Mouse (Mus musculus) hindbrain, postnatal 0 days (tissue): Measurements from ENCODE around the gene Barhl1. TPM values are rescaled to one million over a fixed set of nuclear protein-coding genes. Genes with fewer than 3 reads are reported as not detected.

Source experiments
- ATAC-seq: fragments of 200-750 bp; cut with Nextera tagmentation; 2 replicates; pipeline ENCODE4 v1.8.0; 2017; ENCODE audit warnings: mild to moderate bottlenecking, moderate TSS enrichment, moderate library complexity
- DNase-seq: peaks from one replicate; pipeline ENCODE4 v3.0.0-alpha.2; 2015; ENCODE audit warnings: low spot score
- H3K27ac ChIP-seq: fragments of 300-500 bp; sonication (generic); 2 replicates; pipeline ENCODE4 v1.5.1; 2014; ENCODE audit warnings: mild to moderate bottlenecking
- H3K27me3 ChIP-seq: fragments of 300-500 bp; sonication (generic); 2 replicates; pipeline ENCODE4 v1.6.1; 2014; ENCODE audit warnings: low read length, mixed read lengths; ENCODE audit not compliant: insufficient read depth
- H3K36me3 ChIP-seq: fragments of 300-500 bp; sonication (generic); 2 replicates; pipeline ENCODE4 v1.6.1; 2014; ENCODE audit warnings: low read length, mixed read lengths; ENCODE audit not compliant: insufficient read depth
- H3K4me1 ChIP-seq: fragments of 300-500 bp; sonication (generic); 2 replicates; pipeline ENCODE4 v1.6.1; 2014; ENCODE audit warnings: antibody characterized with exemption, low read length, mixed read lengths; ENCODE audit not compliant: insufficient read depth
- H3K4me2 ChIP-seq: fragments of 300-500 bp; sonication (generic); 2 replicates; pipeline ENCODE4 v1.6.1; 2014; ENCODE audit warnings: low read depth, mild to moderate bottlenecking, low read length, moderate library complexity, mixed read lengths
- H3K4me3 ChIP-seq: fragments of 300-500 bp; sonication (generic); 2 replicates; pipeline ENCODE4 v1.5.1; 2014; ENCODE audit warnings: low read length
- H3K9ac ChIP-seq: fragments of 300-500 bp; sonication (generic); replicated peaks from 2 replicates; pipeline ENCODE4 v1.6.1; 2014; ENCODE audit warnings: mild to moderate bottlenecking, low read length, moderate library complexity, mixed read lengths
- H3K9me3 ChIP-seq: fragments of 300-500 bp; sonication (generic); 2 replicates; pipeline ENCODE4 v1.6.1; 2016; ENCODE audit warnings: low read length, mixed read lengths
- CTCF ChIP-seq: IDR thresholded peaks from 2 replicates; pipeline ENCODE4 v1.5.1; 2016; ENCODE audit warnings: antibody characterized with exemption, control low read depth, low read depth
- WGBS: fragments of 180-500 bp; shearing (Covaris S2); extraction: QIAGEN DNeasy Blood & Tissue Kit; methylation state at CpG from one replicate; pipeline ENCODE4 v1.1.7; 2014; 5-methylcytosine and 5-hydroxymethylcytosine counted together
- polyA plus RNA-seq: library from polyadenylated mRNA; unstranded; fragments of >200 nt; fragmentation: Nextera tagmentation; extraction: Ambion mirVana; gene quantifications from 2 replicates; pipeline ENCODE4 v1.2.1, GENCODE M21; 2015
- total RNA-seq: library from RNA; depleted of rRNA; stranded (reverse); fragments of >200 nt; gene quantifications from 2 replicates; pipeline ENCODE4 v1.2.3, GENCODE M21; 2014; rRNA removed

The Barhl1 gene
- total and polyA plus RNA-seq, 2 experiments from 2014 or later = 43.0 to 51.1 TPM

GRCm38 (mm10) chr2:28881275-28881674, 35.2 kb downstream of the Barhl1 start:
- no peak overlapping the region for H3K4me3 ChIP-seq
- H3K9ac ChIP-seq = no peak overlapping the region
- H3K27ac ChIP-seq = no peak overlapping the region
- peaks cover 16% of the 10 kb centered on the region for H3K36me3 ChIP-seq
- WGBS = 65% methylated on average over 3 of the region's 3 CpGs
- no peaks in the 10 kb centered on the region for H3K9me3 ChIP-seq
- no peaks in the 10 kb centered on the region; the same call in 1 of the 2 replicates for H3K4me1 ChIP-seq
- no peaks in the 10 kb centered on the region for H3K27me3 ChIP-seq
- ATAC-seq (0 out of 2 replicates have a peak, but pooled peaks have one; percentile 51), DNase-seq (peak; percentile 71)
- TF ChIP-seq CTCF = no peak
- H3K4me2 ChIP-seq = no peak overlapping the region

GRCm38 (mm10) chr2:28875554-28875953, 40.9 kb downstream of the Barhl1 start:
- H3K9me3 ChIP-seq = no peaks in the 10 kb centered on the region
- WGBS = 75% methylated on average over 11 of the region's 11 CpGs
- peaks cover 22% of the 10 kb centered on the region for H3K36me3 ChIP-seq
- H3K27ac ChIP-seq = peak overlapping the region; percentile 32; the same call in 1 of the 2 replicates
- no peaks in the 10 kb centered on the region for H3K27me3 ChIP-seq
- no peak overlapping the region for H3K9ac ChIP-seq
- no peak for DNase-seq
- no peaks in the 10 kb centered on the region for H3K4me1 ChIP-seq
- no peak overlapping the region for H3K4me2 ChIP-seq
- TF ChIP-seq CTCF = no peak
- H3K4me3 ChIP-seq = no peak overlapping the region
- no peak for ATAC-seq

GRCm38 (mm10) chr2:28867495-28867894, 49.0 kb downstream of the Barhl1 start:
- Histone ChIP-seq H3K36me3 (peaks cover 18% of the 10 kb centered on the region; the same call in 1 of the 2 replicates), H3K27me3 (no peaks in the 10 kb centered on the region), H3K4me2 (no peak overlapping the region), H3K9ac (no peak overlapping the region), H3K4me3 (no peak overlapping the region), H3K4me1 (0 out of 2 replicates have a peak, but pooled peaks cover 7% of the 10 kb centered on the region), H3K27ac (peak overlapping the region; percentile 38; the same call in 1 of the 2 replicates), H3K9me3 (no peaks in the 10 kb centered on the region)
- WGBS = 40% methylated on average over 7 of the region's 7 CpGs
- DNase-seq = peak; percentile 90
- TF ChIP-seq CTCF = no peak
- peak; percentile 96 for ATAC-seq

GRCm38 (mm10) chr2:28863857-28864256, 52.6 kb downstream of the Barhl1 start:
- no peak for DNase-seq
- no peak overlapping the region for H3K9ac ChIP-seq
- peak; percentile 45 for TF ChIP-seq CTCF
- peaks cover 30% of the 10 kb centered on the region; the same call in 1 of the 2 replicates for H3K36me3 ChIP-seq
- ATAC-seq = no peak
- H3K27ac ChIP-seq = no peak overlapping the region
- no peak overlapping the region for H3K4me3 ChIP-seq
- H3K27me3 ChIP-seq = no peaks in the 10 kb centered on the region
- H3K4me1 ChIP-seq = 0 out of 2 replicates have a peak, but pooled peaks cover 5% of the 10 kb centered on the region
- H3K9me3 ChIP-seq = no peaks in the 10 kb centered on the region
- H3K4me2 ChIP-seq = no peak overlapping the region

GRCm38 (mm10) chr2:28860678-28861423, 55.6 kb downstream of the Barhl1 start:
- H3K27ac ChIP-seq = peak overlapping the region; percentile 41; the same call in 1 of the 2 replicates
- H3K9ac ChIP-seq = no peak overlapping the region
- no peak overlapping the region for H3K4me2 ChIP-seq
- ATAC-seq (peak; percentile 90), DNase-seq (peak; percentile 82)
- no peaks in the 10 kb centered on the region for H3K4me1 ChIP-seq
- 64% methylated on average over 8 of the region's 8 CpGs for WGBS
- no peaks in the 10 kb centered on the region for H3K9me3 ChIP-seq
- H3K4me3 ChIP-seq = no peak overlapping the region
- peaks cover 28% of the 10 kb centered on the region; the same call in 1 of the 2 replicates for H3K36me3 ChIP-seq
- no peaks in the 10 kb centered on the region for H3K27me3 ChIP-seq
- TF ChIP-seq CTCF = peak; percentile 17; the same call in 1 of the 2 replicates

DNA sequence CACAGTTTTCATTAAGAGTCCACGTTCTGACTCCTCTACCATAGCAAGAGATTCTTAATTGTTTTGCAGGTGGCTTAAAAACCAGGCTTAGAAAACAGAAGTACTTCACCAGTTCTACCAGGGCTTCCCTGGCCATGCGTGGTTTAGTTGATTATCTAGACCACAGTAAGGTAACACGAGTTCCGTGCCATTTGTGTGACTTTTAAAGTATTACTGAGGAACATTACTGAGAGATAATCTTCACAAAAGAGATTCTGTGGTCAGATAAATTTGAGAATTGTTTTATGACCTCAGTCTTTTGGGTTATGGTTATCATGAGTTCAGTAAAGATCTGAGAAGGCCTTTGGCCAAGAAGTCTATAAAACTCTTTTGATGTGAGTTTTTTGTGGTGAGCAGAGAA, 57.2 kb downstream of the Barhl1 start:
- no peak overlapping the region for H3K9ac ChIP-seq
- no peak for ATAC-seq
- no peaks in the 10 kb centered on the region for H3K4me1 ChIP-seq
- no peak overlapping the region for H3K27ac ChIP-seq
- H3K4me2 ChIP-seq = no peak overlapping the region
- TF ChIP-seq CTCF = no peak
- no peaks in the 10 kb centered on the region for H3K9me3 ChIP-seq
- peaks cover 25% of the 10 kb centered on the region; the same call in 1 of the 2 replicates for H3K36me3 ChIP-seq
- no peak overlapping the region for H3K4me3 ChIP-seq
- 92% methylated on average over 4 of the region's 4 CpGs for WGBS
- no peak for DNase-seq
- no peaks in the 10 kb centered on the region for H3K27me3 ChIP-seq

Other genes starting within 250 kb of the Barhl1 start
- gene Spaca9, start 216.9 kb downstream of the Barhl1 start, total RNA-seq = 0.89 TPM in 1 of 2 replicates, not detected in the other
- gene Spaca9, start 216.9 kb downstream of the Barhl1 start, polyA plus RNA-seq = 2.9 and 3.7 TPM in 2 replicates
- gene Ak8, start 216.5 kb downstream of the Barhl1 start, total RNA-seq = 0.58 and 1.6 TPM in 2 replicates
- 3.3 and 3.5 TPM in 2 replicates for gene Ak8, start 216.5 kb downstream of the Barhl1 start, polyA plus RNA-seq
- gene Gtf3c4, start 76.3 kb downstream of the Barhl1 start, total RNA-seq = 64.3 and 111 TPM in 2 replicates
- gene Gtf3c4, start 76.3 kb downstream of the Barhl1 start, polyA plus RNA-seq = 12.8 and 14.5 TPM in 2 replicates
- gene Ddx31, start 76.3 kb downstream of the Barhl1 start, total RNA-seq = 17.4 and 18.6 TPM in 2 replicates
- gene Ddx31, start 76.3 kb downstream of the Barhl1 start, polyA plus RNA-seq = 10.2 and 11.0 TPM in 2 replicates
- gene Cfap77, start 138.4 kb upstream of the Barhl1 start, total RNA-seq = 0.58 and 0.83 TPM in 2 replicates
- 0.96 and 1.1 TPM in 2 replicates for gene Cfap77, start 138.4 kb upstream of the Barhl1 start, polyA plus RNA-seq
- 3.9 and 4.6 TPM in 2 replicates for gene Ttf1, start 143.6 kb upstream of the Barhl1 start, total RNA-seq
- gene Ttf1, start 143.6 kb upstream of the Barhl1 start, polyA plus RNA-seq = 3.3 and 5.2 TPM in 2 replicates
- gene Setx, start 207.5 kb upstream of the Barhl1 start, total RNA-seq = 31.1 and 36.0 TPM in 2 replicates
- gene Setx, start 207.5 kb upstream of the Barhl1 start, polyA plus RNA-seq = 15.2 and 15.3 TPM in 2 replicates